Mouse (Mus musculus) spleen, postnatal 4 days (tissue): Measurements from ENCODE around the gene Rack1.

Experiments
- DNase-seq, 2 experiments: peaks; one replicate each; pipeline ENCODE4 v3.0.0; 2022; ENCODE audit warnings: low spot score in 2 of 2

Rack1 gene

DNA sequence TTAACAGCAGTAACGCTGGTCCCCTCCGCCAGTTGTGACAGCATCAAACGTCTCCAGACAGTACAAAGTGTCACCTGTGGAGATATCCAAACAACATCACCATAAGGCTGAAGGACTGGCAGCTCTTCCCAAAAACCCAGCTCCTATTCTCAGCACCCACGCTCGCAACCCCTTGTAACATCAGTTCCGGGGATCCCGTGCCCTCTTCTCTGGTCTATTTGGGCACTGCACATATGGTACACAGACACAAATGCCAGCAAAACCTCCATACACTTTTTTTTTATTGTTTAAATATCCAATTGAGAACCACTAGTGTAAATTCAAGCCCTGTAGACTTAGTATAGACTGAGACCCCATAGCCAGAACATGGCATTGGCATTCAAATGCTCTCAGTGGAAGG lies 4.9 kb upstream of the Rack1 start:
- peak in 1 of 2 experiments; percentile 32 for DNase-seq

DNA sequence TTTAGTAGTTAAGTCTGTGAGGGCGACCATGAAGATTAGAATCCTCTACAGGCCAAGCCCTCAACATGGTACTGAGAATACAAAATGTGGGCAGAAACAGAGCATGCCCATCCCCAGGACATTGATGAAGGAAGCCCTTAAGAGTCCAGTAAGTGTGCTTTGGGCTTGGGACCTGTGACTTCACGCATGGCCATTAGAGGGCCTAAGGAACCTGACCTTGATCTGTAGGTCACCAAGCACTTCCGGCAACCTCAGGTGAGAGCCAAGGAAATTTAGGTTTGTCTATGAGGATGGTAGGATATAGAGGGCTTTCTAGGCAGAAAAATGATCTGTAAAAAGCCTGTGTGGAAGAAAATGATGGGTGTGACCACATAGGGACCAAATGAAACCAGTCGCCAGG lies 3.8 kb upstream of the Rack1 start:
- no peak for DNase-seq

GRCm38 (mm10) chr11:48797287-48797686 lies 2.8 kb upstream of the Rack1 start:
- DNase-seq, result no peak

DNA sequence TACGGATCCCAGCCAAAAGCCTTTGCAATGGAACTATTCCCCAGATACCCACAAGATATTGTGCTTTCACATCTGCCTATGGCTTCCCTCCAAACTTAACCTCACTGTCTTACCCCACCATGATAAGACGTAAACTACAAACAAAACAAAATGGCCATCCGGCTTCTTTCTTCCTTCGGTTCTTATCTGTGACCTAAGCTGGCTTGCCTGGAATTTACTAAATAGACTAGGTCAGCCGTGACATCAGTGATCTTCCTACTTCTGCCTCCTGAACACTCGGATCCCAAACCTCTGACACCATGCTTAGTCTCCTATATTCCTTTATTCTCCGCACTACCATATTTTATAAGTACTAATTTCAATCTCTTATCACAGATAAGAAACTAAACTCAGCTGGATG lies 1.8 kb upstream of the Rack1 start:
- no peak for DNase-seq

- DNase-seq, result no peak
Observed at GRCm38 (mm10) chr11:48798984-48799920, 880 bp upstream of the Rack1 start.

- no peak for DNase-seq
Observed at GRCm38 (mm10) chr11:48801831-48802772, 2.0 kb downstream of the Rack1 start.

DNA sequence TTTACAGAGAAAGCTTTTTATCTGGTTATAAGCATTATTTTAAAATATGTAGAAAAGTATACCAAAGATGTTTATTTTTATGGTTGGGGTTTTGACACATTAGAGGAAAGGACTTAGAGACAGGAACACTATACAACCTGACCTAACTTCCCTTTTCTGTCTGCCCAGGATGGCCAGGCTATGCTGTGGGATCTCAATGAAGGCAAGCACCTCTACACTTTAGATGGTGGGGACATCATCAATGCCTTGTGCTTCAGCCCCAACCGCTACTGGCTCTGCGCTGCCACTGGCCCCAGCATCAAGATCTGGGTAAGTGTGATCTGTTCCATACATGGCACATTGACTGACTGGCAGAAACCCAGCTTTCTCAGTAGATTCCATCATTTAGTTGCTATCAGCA lies 3.9 kb downstream of the Rack1 start:
- no peak for DNase-seq

DNA sequence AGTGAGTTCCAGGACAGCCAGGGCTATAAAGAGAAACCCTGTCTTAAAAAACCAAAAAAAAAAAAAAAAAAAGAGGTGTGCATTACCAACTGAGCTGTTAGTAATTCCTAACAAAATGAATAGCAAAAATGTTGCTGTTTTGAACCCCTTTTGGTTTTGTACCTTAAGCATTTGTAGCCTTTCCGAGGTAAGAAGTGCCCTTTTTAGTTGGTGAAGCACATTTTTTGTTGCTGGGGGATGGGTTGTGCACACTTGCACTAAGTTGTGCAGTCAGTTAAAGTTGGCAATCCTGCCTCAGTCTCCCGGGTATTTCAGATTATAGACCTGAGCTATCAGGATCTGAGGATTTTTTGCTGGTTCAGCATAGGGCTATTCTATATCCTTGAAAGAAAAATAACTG lies 4.8 kb downstream of the Rack1 start:
- DNase-seq, result no peak

GRCm38 (mm10) chr11:48806856-48807562 lies 6.9 kb downstream of the Rack1 start:
- peak in 1 of 2 experiments; percentile 23 for DNase-seq

DNA sequence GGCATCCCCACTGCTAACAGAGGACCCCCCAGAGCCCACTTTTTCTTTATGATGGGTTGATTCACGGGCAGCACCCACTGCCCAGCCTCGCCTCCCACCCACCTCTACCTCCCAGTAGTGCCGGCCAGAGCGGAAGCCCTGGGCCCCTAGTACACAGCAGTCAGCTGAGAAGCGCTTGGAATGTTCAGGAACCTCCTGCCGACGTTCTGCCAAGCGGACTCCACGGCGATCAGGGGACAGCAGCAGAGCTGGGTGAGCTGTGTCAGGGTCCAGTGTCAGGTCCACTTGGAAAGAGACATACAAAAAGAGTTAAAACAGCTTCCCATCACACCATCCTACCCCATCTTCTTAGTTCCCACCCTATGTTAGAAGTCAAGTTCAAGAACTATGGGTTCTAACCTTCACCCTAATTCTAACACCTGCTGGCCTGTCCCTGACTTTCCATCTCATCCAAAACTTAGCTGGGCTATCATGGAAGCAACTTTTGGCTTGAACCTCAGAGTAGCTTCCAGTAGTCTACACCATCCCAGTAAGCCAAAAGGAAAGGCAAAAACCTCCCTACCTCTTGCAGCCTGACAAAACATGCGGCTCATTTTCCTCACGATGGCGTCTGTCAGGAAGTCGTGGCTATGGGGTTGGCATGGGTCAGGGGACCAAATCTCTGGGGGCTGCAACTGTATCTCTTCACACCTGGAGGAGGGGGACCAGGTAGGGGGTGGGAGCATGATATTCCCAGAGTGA lies 7.6 kb downstream of the Rack1 start:
- no peak for DNase-seq

GRCm38 (mm10) chr11:48808304-48808646 lies 8.1 kb downstream of the Rack1 start:
- no peak for DNase-seq

DNA sequence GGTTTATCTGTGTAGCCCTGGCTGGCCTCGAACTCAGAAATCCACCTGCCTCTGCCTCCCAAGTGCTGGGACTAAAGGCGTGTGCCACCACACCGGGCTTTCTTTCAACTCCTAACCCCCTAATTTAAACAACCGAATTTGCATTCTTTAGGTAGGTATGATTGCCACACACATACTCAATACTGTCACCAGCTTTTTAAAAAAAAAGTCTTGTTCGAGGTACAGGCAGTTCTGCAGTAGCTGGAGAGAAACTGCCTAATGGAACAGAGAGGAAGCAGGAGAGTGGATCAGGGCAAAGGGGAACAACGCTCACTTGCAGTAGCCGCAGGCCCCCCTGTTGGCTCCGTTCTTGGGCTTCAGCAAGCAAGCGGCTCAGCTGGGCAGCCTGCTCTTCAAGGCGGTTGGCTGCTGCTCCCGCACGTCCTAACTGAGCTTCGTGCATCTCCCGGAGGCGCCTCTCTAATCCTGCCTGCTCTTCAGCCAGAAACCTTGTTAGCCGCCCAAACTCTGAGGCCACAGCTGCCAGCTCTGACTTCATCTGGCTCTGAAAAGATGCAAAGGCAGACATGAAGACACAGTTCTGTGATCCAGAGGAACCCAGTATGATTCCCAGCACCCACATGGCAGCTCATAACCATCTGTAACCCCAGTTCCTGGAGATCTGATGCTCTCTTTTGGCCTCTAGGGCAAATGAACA lies 8.8 kb downstream of the Rack1 start:
- DNase-seq, result no peak

DNA sequence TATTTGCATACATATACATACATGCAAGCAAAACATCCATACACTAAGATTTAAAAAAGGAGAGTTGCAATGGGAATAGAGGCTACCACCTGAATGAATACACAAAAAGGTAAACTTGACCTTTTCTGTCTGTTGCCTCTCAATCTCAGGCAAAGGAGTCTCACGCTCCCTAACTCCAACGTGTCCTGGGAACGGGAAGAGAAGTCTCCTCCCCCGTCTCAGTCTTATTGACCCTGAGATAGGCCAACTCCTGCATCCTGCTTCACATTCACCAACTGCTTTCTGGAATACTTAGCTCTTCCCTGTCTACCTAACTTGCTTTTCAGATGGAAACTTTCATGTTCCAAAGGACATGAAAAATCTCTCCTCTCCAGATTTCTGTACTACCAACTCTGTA lies 9.3 kb downstream of the Rack1 start:
- no peak for DNase-seq

DNA sequence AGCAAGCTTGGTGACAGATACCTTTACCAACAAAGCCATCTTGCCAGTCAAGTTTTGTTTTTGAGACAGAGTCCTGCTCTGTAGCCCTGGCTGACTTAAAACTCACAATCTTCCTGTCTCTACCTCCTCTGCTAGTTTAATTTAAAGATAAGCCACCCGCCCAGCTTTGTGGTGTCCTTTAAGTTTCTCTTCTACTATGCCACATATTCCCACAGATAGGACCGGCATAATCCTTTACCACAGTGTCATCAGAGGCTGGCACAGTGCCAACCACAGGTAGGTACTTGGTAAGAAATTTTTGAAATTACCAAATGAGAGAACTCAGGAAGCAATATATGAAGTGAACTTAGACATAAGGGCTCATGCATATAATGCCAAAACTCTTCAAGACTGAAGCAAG lies 10.0 kb downstream of the Rack1 start:
- DNase-seq, result no peak

- DNase-seq, result no peak
Observed at GRCm38 (mm10) chr11:48813782-48814181, 13.7 kb downstream of the Rack1 start.

GRCm38 (mm10) chr11:48815851-48816250 lies 15.7 kb downstream of the Rack1 start:
- no peak for DNase-seq

DNA sequence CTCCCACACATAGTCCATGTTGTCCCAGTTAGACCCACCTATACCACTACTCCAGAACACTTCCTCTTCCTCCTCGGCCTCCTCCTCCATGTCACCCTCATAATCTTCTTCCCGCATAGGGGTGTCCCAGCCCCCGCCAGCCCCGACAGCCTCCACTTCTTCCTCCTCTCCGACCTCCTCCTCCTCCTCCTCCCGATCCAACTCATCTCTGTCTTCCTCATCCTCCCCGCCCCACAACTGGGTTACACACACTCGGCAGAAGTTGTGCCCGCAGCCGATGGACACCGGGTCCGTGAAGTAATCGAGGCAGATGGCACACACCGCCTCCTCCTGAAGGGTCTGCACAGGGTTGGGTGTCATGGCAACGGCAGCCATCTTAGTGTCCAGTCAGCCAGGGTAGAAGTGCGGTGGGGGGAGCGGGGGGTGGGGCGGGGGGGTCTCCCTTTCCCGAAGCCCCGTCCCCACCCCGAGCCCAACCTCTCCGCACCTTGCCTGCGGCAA lies 16.2 kb downstream of the Rack1 start:
- peak; percentile 38 to 80 for DNase-seq

DNA sequence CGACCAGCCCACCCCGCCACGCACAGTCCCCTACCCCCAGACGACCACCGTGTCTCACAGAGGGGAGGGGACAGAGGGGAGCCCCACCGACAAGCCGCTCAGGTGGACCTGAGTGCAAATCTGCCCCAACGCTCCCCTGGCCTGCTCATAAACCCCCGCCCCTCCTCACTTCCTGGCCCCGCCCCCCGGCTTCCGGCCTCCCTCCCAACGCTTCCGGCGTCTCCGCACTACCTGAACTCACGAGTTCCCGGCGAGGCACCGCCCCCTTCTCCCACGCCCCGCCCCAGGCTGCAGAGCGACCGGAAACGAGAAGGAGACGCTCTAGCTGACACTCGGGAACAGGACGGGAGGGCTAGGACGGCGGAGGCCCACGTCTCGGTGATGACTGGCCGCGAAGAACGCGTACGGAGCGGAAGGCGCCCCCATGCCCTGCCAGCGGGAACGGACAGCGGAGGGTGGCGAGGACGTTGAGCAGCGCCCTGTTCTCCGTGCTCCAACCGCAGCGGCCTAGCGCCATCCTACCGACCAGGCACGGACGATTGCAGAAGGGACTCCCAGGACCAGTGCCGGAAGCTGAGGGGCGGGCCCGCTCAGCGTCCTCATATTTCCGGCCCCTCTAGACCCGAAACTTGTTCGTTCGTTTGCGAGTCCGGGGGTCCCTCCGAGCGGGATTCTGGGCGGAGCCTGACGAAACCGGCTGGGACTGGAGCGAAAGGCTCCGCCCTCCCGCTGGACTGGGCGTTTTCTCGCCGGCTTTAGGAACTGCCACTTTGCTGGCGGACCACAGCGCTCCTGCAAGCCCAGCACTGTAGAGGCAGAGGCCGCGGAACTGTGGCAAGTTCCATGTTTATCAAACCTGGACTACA lies 16.9 kb downstream of the Rack1 start, which contains the start of gene Trim41:
TSS of gene Trim41 (minus strand) at position 554 of the 866 bp plus-strand sequence.
- DNase-seq, result peak; percentile 100

DNA sequence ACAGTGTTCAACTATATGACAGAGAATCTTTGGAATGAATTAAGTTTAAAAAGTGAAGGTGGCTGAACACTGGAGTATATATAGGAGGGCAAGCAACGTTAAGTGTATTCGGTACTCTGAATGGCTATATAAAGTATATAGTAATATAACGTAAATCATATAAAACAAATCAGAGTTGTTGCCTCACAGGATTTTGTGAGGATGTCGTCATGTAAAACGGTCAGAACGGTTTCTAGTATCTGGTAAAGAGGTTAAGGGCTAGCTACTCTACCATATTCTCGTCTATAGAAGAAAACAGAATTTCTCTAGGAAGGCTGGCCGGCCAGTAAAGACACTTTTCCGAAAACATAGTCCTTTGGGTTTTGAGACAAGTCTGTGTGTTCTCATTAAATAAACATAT lies 17.7 kb downstream of the Rack1 start:
- no peak for DNase-seq
